Mouse (Mus musculus): Measurements from ENCODE around the gene Tbc1d9b. TPM values are rescaled to one million over a fixed set of nuclear protein-coding genes. Genes with fewer than 3 reads are reported as not detected.

Tbc1d9b gene
- polyA plus RNA-seq, 1 experiment from 2014 or later: 42.5 TPM

- ATAC-seq (ENCODE audit: low FRiP score, low read depth): no peak
- Histone ChIP-seq H3K4me2 (no peak overlapping the region), H3K4me3 (no peak overlapping the region), H3K36me3 (peaks cover 23% of the 10 kb centered on the region), H3K9ac (no peak overlapping the region), H3K9me3 (no peaks in the 10 kb centered on the region), H3K4me1 (replicated peaks) (no peaks in the 10 kb centered on the region), H3K27me3 (no peaks in the 10 kb centered on the region), H3K27ac (replicated peaks) (no peak overlapping the region)
- WGBS: 86% methylated on average over 3 of the region's 3 CpGs
Observed at GRCm38 (mm10) chr11:50184788-50185187, 53.6 kb downstream of the Tbc1d9b start.

GRCm38 (mm10) chr11:50188682-50189081, 57.5 kb downstream of the Tbc1d9b start:
- 75% methylated on average over 7 of the region's 7 CpGs for WGBS

GRCm38 (mm10) chr11:50190362-50190761, 59.2 kb downstream of the Tbc1d9b start:
- 91% methylated on average over 4 of the region's 4 CpGs for WGBS
- no peak overlapping the region for H3K27ac ChIP-seq (replicated peaks)
- H3K4me1 ChIP-seq (replicated peaks): no peaks in the 10 kb centered on the region
- no peaks in the 10 kb centered on the region for H3K27me3 ChIP-seq
- no peak overlapping the region for H3K9ac ChIP-seq
- H3K36me3 ChIP-seq: peaks cover 17% of the 10 kb centered on the region
- H3K4me3 ChIP-seq: no peak overlapping the region
- no peak overlapping the region for H3K4me2 ChIP-seq
- ATAC-seq (ENCODE audit: low FRiP score, low read depth): no peak
- H3K9me3 ChIP-seq: no peaks in the 10 kb centered on the region

More at GRCm38 (mm10) chr11:50188682-50189081, 57.5 kb downstream of the Tbc1d9b start:
- no peaks in the 10 kb centered on the region for H3K4me1 ChIP-seq (replicated peaks)
- H3K4me2 ChIP-seq: no peak overlapping the region
- H3K9ac ChIP-seq: no peak overlapping the region
- peaks cover 17% of the 10 kb centered on the region; the same call in 1 of the 2 replicates for H3K36me3 ChIP-seq
- ATAC-seq (ENCODE audit: low FRiP score, low read depth): no peak
- no peak overlapping the region for H3K27ac ChIP-seq (replicated peaks)
- H3K4me3 ChIP-seq: no peak overlapping the region
- no peaks in the 10 kb centered on the region for H3K27me3 ChIP-seq
- no peaks in the 10 kb centered on the region for H3K9me3 ChIP-seq

- H3K36me3 ChIP-seq: peaks cover 22% of the 10 kb centered on the region
- no peaks in the 10 kb centered on the region for H3K27me3 ChIP-seq
- H3K4me2 ChIP-seq: no peak overlapping the region
- H3K4me1 ChIP-seq (replicated peaks): no peaks in the 10 kb centered on the region
- no peak overlapping the region for H3K27ac ChIP-seq (replicated peaks)
- no peak for ATAC-seq (ENCODE audit: low FRiP score, low read depth)
- no peaks in the 10 kb centered on the region for H3K9me3 ChIP-seq
- H3K4me3 ChIP-seq: no peak overlapping the region
- WGBS: 91% methylated on average over 3 of the region's 3 CpGs
- no peak overlapping the region for H3K9ac ChIP-seq
Observed at GRCm38 (mm10) chr11:50192278-50192677, 61.1 kb downstream of the Tbc1d9b start.

GRCm38 (mm10) chr11:50194070-50194469, 62.9 kb downstream of the Tbc1d9b start:
- no peak overlapping the region for H3K4me2 ChIP-seq
- WGBS: 86% methylated on average over 7 of the region's 7 CpGs
- H3K9ac ChIP-seq: no peak overlapping the region
- no peak overlapping the region for H3K4me3 ChIP-seq
- H3K27ac ChIP-seq (replicated peaks): no peak overlapping the region
- ATAC-seq (ENCODE audit: low FRiP score, low read depth): no peak
- H3K4me1 ChIP-seq (replicated peaks): no peaks in the 10 kb centered on the region
- H3K36me3 ChIP-seq: peaks cover 28% of the 10 kb centered on the region
- no peaks in the 10 kb centered on the region for H3K9me3 ChIP-seq
- H3K27me3 ChIP-seq: no peaks in the 10 kb centered on the region

- no peak for ATAC-seq (ENCODE audit: low FRiP score, low read depth)
- Histone ChIP-seq H3K4me2 (no peak overlapping the region), H3K9me3 (no peaks in the 10 kb centered on the region), H3K9ac (no peak overlapping the region), H3K4me3 (no peak overlapping the region), H3K27me3 (no peaks in the 10 kb centered on the region), H3K36me3 (peaks cover 35% of the 10 kb centered on the region), H3K4me1 (replicated peaks) (no peaks in the 10 kb centered on the region), H3K27ac (replicated peaks) (no peak overlapping the region)
- WGBS: 78% methylated on average over 4 of the region's 4 CpGs
Observed at GRCm38 (mm10) chr11:50194793-50195192, 63.6 kb downstream of the Tbc1d9b start.

GRCm38 (mm10) chr11:50197500-50197899, 66.3 kb downstream of the Tbc1d9b start:
- Histone ChIP-seq H3K4me2 (no peak overlapping the region), H3K4me1 (replicated peaks) (no peaks in the 10 kb centered on the region), H3K4me3 (no peak overlapping the region), H3K36me3 (peaks cover 58% of the 10 kb centered on the region), H3K27ac (replicated peaks) (no peak overlapping the region), H3K27me3 (no peaks in the 10 kb centered on the region), H3K9ac (no peak overlapping the region), H3K9me3 (no peaks in the 10 kb centered on the region)
- no peak for ATAC-seq (ENCODE audit: low FRiP score, low read depth)
- WGBS: 92% methylated on average over 4 of the region's 4 CpGs

GRCm38 (mm10) chr11:50198219-50198846, 67.1 kb downstream of the Tbc1d9b start:
- no peak overlapping the region for H3K4me3 ChIP-seq
- no peaks in the 10 kb centered on the region for H3K9me3 ChIP-seq
- H3K27ac ChIP-seq (replicated peaks): no peak overlapping the region
- H3K36me3 ChIP-seq: peaks cover 66% of the 10 kb centered on the region
- no peaks in the 10 kb centered on the region for H3K4me1 ChIP-seq (replicated peaks)
- H3K27me3 ChIP-seq: no peaks in the 10 kb centered on the region
- WGBS: 88% methylated on average over 4 of the region's 5 CpGs
- no peak overlapping the region for H3K9ac ChIP-seq
- ATAC-seq (ENCODE audit: low FRiP score, low read depth): no peak
- H3K4me2 ChIP-seq: no peak overlapping the region

GRCm38 (mm10) chr11:50198916-50199315, 67.7 kb downstream of the Tbc1d9b start:
- H3K4me2 ChIP-seq: no peak overlapping the region
- peaks cover 70% of the 10 kb centered on the region for H3K36me3 ChIP-seq
- H3K9me3 ChIP-seq: no peaks in the 10 kb centered on the region
- no peaks in the 10 kb centered on the region for H3K4me1 ChIP-seq (replicated peaks)
- 91% methylated on average over 2 of the region's 2 CpGs for WGBS
- no peak overlapping the region for H3K4me3 ChIP-seq
- no peak overlapping the region for H3K9ac ChIP-seq
- no peaks in the 10 kb centered on the region for H3K27me3 ChIP-seq
- no peak for ATAC-seq (ENCODE audit: low FRiP score, low read depth)
- no peak overlapping the region for H3K27ac ChIP-seq (replicated peaks)

GRCm38 (mm10) chr11:50200613-50201012, 69.4 kb downstream of the Tbc1d9b start:
- Histone ChIP-seq H3K9ac (no peak overlapping the region), H3K36me3 (peaks cover 79% of the 10 kb centered on the region), H3K27ac (replicated peaks) (no peak overlapping the region), H3K4me3 (no peak overlapping the region), H3K4me1 (replicated peaks) (no peaks in the 10 kb centered on the region), H3K9me3 (no peaks in the 10 kb centered on the region), H3K4me2 (no peak overlapping the region), H3K27me3 (no peaks in the 10 kb centered on the region)
- no peak for ATAC-seq (ENCODE audit: low FRiP score, low read depth)
- 84% methylated on average over 8 of the region's 8 CpGs for WGBS

- Histone ChIP-seq H3K36me3 (peaks cover 88% of the 10 kb centered on the region), H3K27ac (replicated peaks) (no peak overlapping the region), H3K9me3 (no peaks in the 10 kb centered on the region), H3K27me3 (no peaks in the 10 kb centered on the region), H3K9ac (no peak overlapping the region), H3K4me2 (no peak overlapping the region), H3K4me1 (replicated peaks) (no peaks in the 10 kb centered on the region), H3K4me3 (no peak overlapping the region)
- 91% methylated on average over 3 of the region's 3 CpGs for WGBS
- no peak for ATAC-seq (ENCODE audit: low FRiP score, low read depth)
Observed at GRCm38 (mm10) chr11:50201590-50201989, 70.4 kb downstream of the Tbc1d9b start.

GRCm38 (mm10) chr11:50203302-50203827, 72.2 kb downstream of the Tbc1d9b start:
- H3K4me3 ChIP-seq: no peak overlapping the region
- H3K36me3 ChIP-seq: peaks cover 85% of the 10 kb centered on the region
- ATAC-seq (ENCODE audit: low FRiP score, low read depth): no peak
- peaks cover 6% of the 10 kb centered on the region for H3K4me1 ChIP-seq (replicated peaks)
- no peak overlapping the region for H3K27ac ChIP-seq (replicated peaks)
- H3K27me3 ChIP-seq: no peaks in the 10 kb centered on the region
- H3K9ac ChIP-seq: no peak overlapping the region
- no peaks in the 10 kb centered on the region for H3K9me3 ChIP-seq
- H3K4me2 ChIP-seq: no peak overlapping the region
- WGBS: 97% methylated on average over 9 of the region's 9 CpGs

GRCm38 (mm10) chr11:50205434-50205833, 74.2 kb downstream of the Tbc1d9b start:
- H3K36me3 ChIP-seq: peaks cover 69% of the 10 kb centered on the region
- H3K4me1 ChIP-seq (replicated peaks): peaks cover 16% of the 10 kb centered on the region
- no peak overlapping the region for H3K4me3 ChIP-seq
- H3K9me3 ChIP-seq: no peaks in the 10 kb centered on the region
- 87% methylated on average over 3 of the region's 3 CpGs for WGBS
- no peak overlapping the region for H3K4me2 ChIP-seq
- no peak overlapping the region for H3K27ac ChIP-seq (replicated peaks)
- ATAC-seq (ENCODE audit: low FRiP score, low read depth): no peak
- no peaks in the 10 kb centered on the region for H3K27me3 ChIP-seq
- H3K9ac ChIP-seq: no peak overlapping the region

Measured in hindbrain, embryonic 15.5 days (tissue).